Mouse (Mus musculus) liver, embryonic 12.5 days (tissue): Measurements from ENCODE around the gene Foxc1. TPM values are rescaled to one million over a fixed set of nuclear protein-coding genes. Genes with fewer than 3 reads are reported as not detected.

ENCODE experiments used
- polyA plus RNA-seq: library from polyadenylated mRNA; unstranded; fragments of >200 nt; fragmentation: Nextera tagmentation; extraction: Ambion mirVana; gene quantifications from 2 replicates; pipeline ENCODE4 v1.2.1, GENCODE M21; 2016

Gene Foxc1
- polyA plus RNA-seq, 1 experiment from 2014 or later, result 0.25 TPM

Other genes starting within 250 kb of the Foxc1 start
- gene A530084C06Rik, start 247.3 kb upstream of the Foxc1 start, polyA plus RNA-seq, result not detected in 2 replicates
- 0.28 and 0.45 TPM in 2 replicates for gene Foxf2, start 180.8 kb upstream of the Foxc1 start, polyA plus RNA-seq